Mouse (Mus musculus): Measurements from ENCODE around the gene Atxn2l. TPM values are rescaled to one million over a fixed set of nuclear protein-coding genes. Genes with fewer than 3 reads are reported as not detected.

Gene Atxn2l
- polyA plus RNA-seq, 1 experiment from 2014 or later: 64.2 TPM

- ATAC-seq (ENCODE audit: insufficient read depth, low FRiP score, low TSS enrichment): no peak
- H3K9me3 ChIP-seq (ENCODE audit: control insufficient read depth, low read length): no peaks in the 10 kb centered on the region
- no peak overlapping the region for H3K4me3 ChIP-seq (ENCODE audit: low read depth, low read length)
- no peaks in the 10 kb centered on the region for H3K4me1 ChIP-seq (ENCODE audit: control insufficient read depth, insufficient read depth, low read length)
- no peak overlapping the region for H3K4me2 ChIP-seq (ENCODE audit: low read depth)
- no peak for DNase-seq (ENCODE audit: low spot score)
- H3K36me3 ChIP-seq (ENCODE audit: control insufficient read depth, insufficient read depth, low read length): peaks cover 5% of the 10 kb centered on the region; the same call in 1 of the 2 replicates
- no peaks in the 10 kb centered on the region for H3K27me3 ChIP-seq (ENCODE audit: control insufficient read depth, insufficient read depth, low read length)
- no peak overlapping the region for H3K27ac ChIP-seq (ENCODE audit: low read depth, low read length)
- H3K9ac ChIP-seq (ENCODE audit: low read length): no peak overlapping the region
- WGBS: 64% methylated on average over 4 of the region's 4 CpGs
Observed at GRCm38 (mm10) chr7:126463547-126463946, 39.7 kb downstream of the Atxn2l start.

GRCm38 (mm10) chr7:126463004-126463403, 40.2 kb downstream of the Atxn2l start, which contains the start of gene Atp2a1:
TSS of gene Atp2a1 (minus strand) at chr7:126463108.
- Histone ChIP-seq H3K9ac (ENCODE audit: low read length) (no peak within 1 kb of the TSS), H3K27me3 (ENCODE audit: control insufficient read depth, insufficient read depth, low read length) (no peaks in the 10 kb centered on the region), H3K36me3 (ENCODE audit: control insufficient read depth, insufficient read depth, low read length) (peaks cover 5% of the 10 kb centered on the region; the same call in 1 of the 2 replicates), H3K9me3 (ENCODE audit: control insufficient read depth, low read length) (no peaks in the 10 kb centered on the region), H3K27ac (ENCODE audit: low read depth, low read length) (no peak within 1 kb of the TSS), H3K4me3 (ENCODE audit: low read depth, low read length) (no peak within 1 kb of the TSS), H3K4me2 (ENCODE audit: low read depth) (no peak within 1 kb of the TSS), H3K4me1 (ENCODE audit: control insufficient read depth, insufficient read depth, low read length) (no peaks in the 10 kb centered on the region)
- 47% methylated on average over 5 of the region's 5 CpGs for WGBS
- DNase-seq (ENCODE audit: low spot score) (no peak), ATAC-seq (ENCODE audit: insufficient read depth, low FRiP score, low TSS enrichment) (no peak)

GRCm38 (mm10) chr7:126461626-126462025, 41.6 kb downstream of the Atxn2l start:
- 64% methylated on average over 3 of the region's 3 CpGs for WGBS
- Histone ChIP-seq H3K27ac (ENCODE audit: low read depth, low read length) (no peak overlapping the region), H3K9ac (ENCODE audit: low read length) (no peak overlapping the region), H3K4me3 (ENCODE audit: low read depth, low read length) (no peak overlapping the region), H3K36me3 (ENCODE audit: control insufficient read depth, insufficient read depth, low read length) (no peaks in the 10 kb centered on the region), H3K4me1 (ENCODE audit: control insufficient read depth, insufficient read depth, low read length) (no peaks in the 10 kb centered on the region), H3K9me3 (ENCODE audit: control insufficient read depth, low read length) (no peaks in the 10 kb centered on the region), H3K27me3 (ENCODE audit: control insufficient read depth, insufficient read depth, low read length) (no peaks in the 10 kb centered on the region), H3K4me2 (ENCODE audit: low read depth) (no peak overlapping the region)
- DNase-seq (ENCODE audit: low spot score) (no peak), ATAC-seq (ENCODE audit: insufficient read depth, low FRiP score, low TSS enrichment) (no peak)

- no peaks in the 10 kb centered on the region for H3K9me3 ChIP-seq (ENCODE audit: control insufficient read depth, low read length)
- H3K27me3 ChIP-seq (ENCODE audit: control insufficient read depth, insufficient read depth, low read length): no peaks in the 10 kb centered on the region
- DNase-seq (ENCODE audit: low spot score) (no peak), ATAC-seq (ENCODE audit: insufficient read depth, low FRiP score, low TSS enrichment) (no peak)
- no peak overlapping the region for H3K27ac ChIP-seq (ENCODE audit: low read depth, low read length)
- H3K36me3 ChIP-seq (ENCODE audit: control insufficient read depth, insufficient read depth, low read length): no peaks in the 10 kb centered on the region
- no peak overlapping the region for H3K4me3 ChIP-seq (ENCODE audit: low read depth, low read length)
- H3K4me1 ChIP-seq (ENCODE audit: control insufficient read depth, insufficient read depth, low read length): no peaks in the 10 kb centered on the region
- H3K4me2 ChIP-seq (ENCODE audit: low read depth): no peak overlapping the region
- no peak overlapping the region for H3K9ac ChIP-seq (ENCODE audit: low read length)
- WGBS: 48% methylated on average over 10 of the region's 10 CpGs
Observed at GRCm38 (mm10) chr7:126460623-126461399, 42.4 kb downstream of the Atxn2l start.

GRCm38 (mm10) chr7:126458844-126459618, 44.2 kb downstream of the Atxn2l start:
- 74% methylated on average over 11 of the region's 11 CpGs for WGBS
- ATAC-seq (ENCODE audit: insufficient read depth, low FRiP score, low TSS enrichment): no peak

GRCm38 (mm10) chr7:126458225-126458624, 45.0 kb downstream of the Atxn2l start:
- Histone ChIP-seq H3K4me2 (ENCODE audit: low read depth) (no peak overlapping the region), H3K4me3 (ENCODE audit: low read depth, low read length) (no peak overlapping the region), H3K9me3 (ENCODE audit: control insufficient read depth, low read length) (no peaks in the 10 kb centered on the region), H3K4me1 (ENCODE audit: control insufficient read depth, insufficient read depth, low read length) (no peaks in the 10 kb centered on the region), H3K27me3 (ENCODE audit: control insufficient read depth, insufficient read depth, low read length) (no peaks in the 10 kb centered on the region), H3K9ac (ENCODE audit: low read length) (no peak overlapping the region), H3K27ac (ENCODE audit: low read depth, low read length) (no peak overlapping the region), H3K36me3 (ENCODE audit: control insufficient read depth, insufficient read depth, low read length) (no peaks in the 10 kb centered on the region)
- DNase-seq (ENCODE audit: low spot score) (no peak), ATAC-seq (ENCODE audit: insufficient read depth, low FRiP score, low TSS enrichment) (no peak)
- 82% methylated on average over 5 of the region's 5 CpGs for WGBS

More at GRCm38 (mm10) chr7:126458844-126459618, 44.2 kb downstream of the Atxn2l start:
- no peak for DNase-seq (ENCODE audit: low spot score)
- Histone ChIP-seq H3K4me1 (ENCODE audit: control insufficient read depth, insufficient read depth, low read length) (no peaks in the 10 kb centered on the region), H3K9me3 (ENCODE audit: control insufficient read depth, low read length) (no peaks in the 10 kb centered on the region), H3K27ac (ENCODE audit: low read depth, low read length) (no peak overlapping the region), H3K27me3 (ENCODE audit: control insufficient read depth, insufficient read depth, low read length) (no peaks in the 10 kb centered on the region), H3K9ac (ENCODE audit: low read length) (no peak overlapping the region), H3K4me2 (ENCODE audit: low read depth) (no peak overlapping the region), H3K36me3 (ENCODE audit: control insufficient read depth, insufficient read depth, low read length) (no peaks in the 10 kb centered on the region), H3K4me3 (ENCODE audit: low read depth, low read length) (no peak overlapping the region)

GRCm38 (mm10) chr7:126456382-126457266, 46.6 kb downstream of the Atxn2l start:
- Histone ChIP-seq H3K27ac (ENCODE audit: low read depth, low read length) (no peak overlapping the region), H3K4me3 (ENCODE audit: low read depth, low read length) (no peak overlapping the region), H3K27me3 (ENCODE audit: control insufficient read depth, insufficient read depth, low read length) (no peaks in the 10 kb centered on the region), H3K9me3 (ENCODE audit: control insufficient read depth, low read length) (no peaks in the 10 kb centered on the region), H3K4me1 (ENCODE audit: control insufficient read depth, insufficient read depth, low read length) (no peaks in the 10 kb centered on the region), H3K36me3 (ENCODE audit: control insufficient read depth, insufficient read depth, low read length) (no peaks in the 10 kb centered on the region), H3K4me2 (ENCODE audit: low read depth) (no peak overlapping the region), H3K9ac (ENCODE audit: low read length) (no peak overlapping the region)
- 91% methylated on average over 17 of the region's 17 CpGs for WGBS
- DNase-seq (ENCODE audit: low spot score) (no peak), ATAC-seq (ENCODE audit: insufficient read depth, low FRiP score, low TSS enrichment) (no peak)

GRCm38 (mm10) chr7:126455242-126455641, 48.0 kb downstream of the Atxn2l start:
- Histone ChIP-seq H3K27me3 (ENCODE audit: control insufficient read depth, insufficient read depth, low read length) (no peaks in the 10 kb centered on the region), H3K9ac (ENCODE audit: low read length) (no peak overlapping the region), H3K9me3 (ENCODE audit: control insufficient read depth, low read length) (no peaks in the 10 kb centered on the region), H3K4me3 (ENCODE audit: low read depth, low read length) (no peak overlapping the region), H3K4me2 (ENCODE audit: low read depth) (no peak overlapping the region), H3K4me1 (ENCODE audit: control insufficient read depth, insufficient read depth, low read length) (no peaks in the 10 kb centered on the region), H3K27ac (ENCODE audit: low read depth, low read length) (no peak overlapping the region), H3K36me3 (ENCODE audit: control insufficient read depth, insufficient read depth, low read length) (no peaks in the 10 kb centered on the region)
- ATAC-seq (ENCODE audit: insufficient read depth, low FRiP score, low TSS enrichment) (no peak), DNase-seq (ENCODE audit: low spot score) (no peak)
- 77% methylated on average over 2 of the region's 2 CpGs for WGBS

Measured in neural tube, embryonic 11.5 days (tissue).